Mouse (Mus musculus) right cerebral cortex, adult 2 months (tissue): ENCODE measurements at regions not wholly inside any gene's neighbourhood (a gene's known extent, or its start where the extent isn't known, plus 50 kb on each side); places are given as distances from the start of the nearest gene placed in this dataset.
"Not testable (repeated sequence)": the region's sequence is repeated elsewhere in the genome, so short reads cannot be mapped to it uniquely, and the experiment has no call there.

ENCODE experiments used
- DNase-seq, 2 experiments: peaks; one replicate each; pipeline ENCODE4 v3.0.0; 2021 to 2022; ENCODE audit warnings: low spot score in 2 of 2

GRCm38 (mm10) chr14:76755591-76756376 lies 199.1 kb upstream of the Serp2 start:
- no peak for DNase-seq

- no peak for DNase-seq
These were observed 197.0 kb upstream of the Serp2 start for GRCm38 (mm10) chr14:76753734-76754133.

GRCm38 (mm10) chr14:76749178-76749577 lies 192.5 kb upstream of the Serp2 start:
- DNase-seq = no peak

- DNase-seq = no peak
These were observed 192.0 kb upstream of the Serp2 start for GRCm38 (mm10) chr14:76748711-76749110.

GRCm38 (mm10) chr14:76747814-76748213 lies 191.1 kb upstream of the Serp2 start:
- no peak for DNase-seq

- peak; percentile 30 to 51 for DNase-seq
These were observed 189.6 kb upstream of the Serp2 start for GRCm38 (mm10) chr14:76746282-76746681.

- DNase-seq = no peak
These were observed 188.2 kb upstream of the Serp2 start for GRCm38 (mm10) chr14:76744674-76745433.

GRCm38 (mm10) chr14:76742297-76742696 lies 185.6 kb upstream of the Serp2 start:
- DNase-seq = no peak

GRCm38 (mm10) chr14:76739836-76740597 lies 183.3 kb upstream of the Serp2 start:
- DNase-seq = peak; percentile 80 to 84

- DNase-seq = no peak
These were observed 179.3 kb upstream of the Serp2 start for GRCm38 (mm10) chr14:76735997-76736396.

- no peak for DNase-seq
These were observed 178.4 kb upstream of the Serp2 start for GRCm38 (mm10) chr14:76735107-76735506.

- DNase-seq = no peak
These were observed 176.7 kb upstream of the Serp2 start for GRCm38 (mm10) chr14:76733258-76733823.

- peak; percentile 45 to 47 for DNase-seq
These were observed 174.7 kb upstream of the Serp2 start for GRCm38 (mm10) chr14:76731096-76731986.

GRCm38 (mm10) chr14:76725844-76726243 lies 169.2 kb upstream of the Serp2 start:
- no peak for DNase-seq

GRCm38 (mm10) chr14:76725231-76725630 lies 168.5 kb upstream of the Serp2 start:
- not testable (repeated sequence) for DNase-seq

- no peak for DNase-seq
These were observed 168.1 kb upstream of the Serp2 start for GRCm38 (mm10) chr14:76724826-76725225.

GRCm38 (mm10) chr14:76724395-76724794 lies 167.7 kb upstream of the Serp2 start:
- DNase-seq = no peak

- no peak for DNase-seq
These were observed 166.9 kb upstream of the Serp2 start for GRCm38 (mm10) chr14:76723551-76723950.

GRCm38 (mm10) chr14:76722297-76722696 lies 165.6 kb upstream of the Serp2 start:
- DNase-seq = no peak

GRCm38 (mm10) chr14:76721751-76722150 lies 165.1 kb upstream of the Serp2 start:
- DNase-seq = no peak

- DNase-seq = no peak
These were observed 160.4 kb upstream of the Serp2 start for GRCm38 (mm10) chr14:76717081-76717480.
